Mouse (Mus musculus): Measurements from ENCODE around the gene Rps25. TPM values are rescaled to one million over a fixed set of nuclear protein-coding genes. Genes with fewer than 3 reads are reported as not detected.
"Not testable (repeated sequence)": the region's sequence is repeated elsewhere in the genome, so short reads cannot be mapped to it uniquely, and the experiment has no call there.

Rps25 gene
- polyA plus RNA-seq, 1 experiment from 2014 or later, result 919 TPM

- Histone ChIP-seq H3K9ac (ENCODE audit: low read length) (no peak overlapping the region), H3K4me3 (ENCODE audit: low read length) (no peak overlapping the region), H3K9me3 (replicated peaks; ENCODE audit: control insufficient read depth, low read length) (no peaks in the 10 kb centered on the region), H3K27ac (ENCODE audit: low read length) (no peak overlapping the region), H3K4me2 (ENCODE audit: low read depth, low read length) (no peak overlapping the region), H3K4me1 (ENCODE audit: control insufficient read depth, insufficient read depth, low read length) (0 out of 2 replicates have a peak, but pooled peaks cover under 1% of the 10 kb centered on the region), H3K36me3 (ENCODE audit: control insufficient read depth, insufficient read depth) (no peaks in the 10 kb centered on the region), H3K27me3 (ENCODE audit: control insufficient read depth, insufficient read depth, low read length) (no peaks in the 10 kb centered on the region)
- 85% methylated on average over 4 of the region's 4 CpGs for WGBS
- ATAC-seq (replicated peaks; ENCODE audit: extremely low read depth, insufficient read depth, low FRiP score), result no peak
Observed at GRCm38 (mm10) chr9:44423576-44423975, 16.6 kb downstream of the Rps25 start.

GRCm38 (mm10) chr9:44432577-44433185 is 25.7 kb downstream of the Rps25 start:
- Histone ChIP-seq H3K9me3 (replicated peaks; ENCODE audit: control insufficient read depth, low read length) (no peaks in the 10 kb centered on the region), H3K27me3 (ENCODE audit: control insufficient read depth, insufficient read depth, low read length) (no peaks in the 10 kb centered on the region), H3K4me2 (ENCODE audit: low read depth, low read length) (no peak overlapping the region), H3K4me3 (ENCODE audit: low read length) (no peak overlapping the region), H3K27ac (ENCODE audit: low read length) (no peak overlapping the region), H3K36me3 (ENCODE audit: control insufficient read depth, insufficient read depth) (no peaks in the 10 kb centered on the region), H3K4me1 (ENCODE audit: control insufficient read depth, insufficient read depth, low read length) (no peaks in the 10 kb centered on the region), H3K9ac (ENCODE audit: low read length) (no peak overlapping the region)
- WGBS, result 53% methylated on average over 5 of the region's 5 CpGs
- no peak for ATAC-seq (replicated peaks; ENCODE audit: extremely low read depth, insufficient read depth, low FRiP score)

GRCm38 (mm10) chr9:44435747-44436146 is 28.8 kb downstream of the Rps25 start:
- ATAC-seq (replicated peaks; ENCODE audit: extremely low read depth, insufficient read depth, low FRiP score), result no peak
- Histone ChIP-seq H3K9ac (ENCODE audit: low read length) (no peak overlapping the region), H3K27me3 (ENCODE audit: control insufficient read depth, insufficient read depth, low read length) (no peaks in the 10 kb centered on the region), H3K9me3 (replicated peaks; ENCODE audit: control insufficient read depth, low read length) (no peaks in the 10 kb centered on the region), H3K4me3 (ENCODE audit: low read length) (no peak overlapping the region), H3K4me1 (ENCODE audit: control insufficient read depth, insufficient read depth, low read length) (no peaks in the 10 kb centered on the region), H3K36me3 (ENCODE audit: control insufficient read depth, insufficient read depth) (no peaks in the 10 kb centered on the region), H3K4me2 (ENCODE audit: low read depth, low read length) (no peak overlapping the region), H3K27ac (ENCODE audit: low read length) (no peak overlapping the region)
- WGBS, result 71% methylated on average over 6 of the region's 6 CpGs

- Histone ChIP-seq H3K27ac (ENCODE audit: low read length) (no peak within 1 kb of the TSS), H3K4me2 (ENCODE audit: low read depth, low read length) (no peak within 1 kb of the TSS), H3K36me3 (ENCODE audit: control insufficient read depth, insufficient read depth) (no peaks in the 10 kb centered on the region), H3K4me1 (ENCODE audit: control insufficient read depth, insufficient read depth, low read length) (no peaks in the 10 kb centered on the region), H3K27me3 (ENCODE audit: control insufficient read depth, insufficient read depth, low read length) (no peaks in the 10 kb centered on the region), H3K9ac (ENCODE audit: low read length) (no peak within 1 kb of the TSS), H3K9me3 (replicated peaks; ENCODE audit: control insufficient read depth, low read length) (no peaks in the 10 kb centered on the region), H3K4me3 (ENCODE audit: low read length) (no peak within 1 kb of the TSS)
- ATAC-seq (replicated peaks; ENCODE audit: extremely low read depth, insufficient read depth, low FRiP score), result no peak
- WGBS, result 59% methylated on average over 19 of the region's 19 CpGs
Observed at GRCm38 (mm10) chr9:44440961-44441360, 34.0 kb downstream of the Rps25 start, which contains the start of gene Foxr1. TSS of gene Foxr1 (minus strand) at chr9:44441136.

- H3K4me2 ChIP-seq (ENCODE audit: low read depth, low read length); H3K9ac ChIP-seq (ENCODE audit: low read length): not testable (repeated sequence)
- WGBS, result 78% methylated on average over 7 of the region's 7 CpGs
Observed at GRCm38 (mm10) chr9:44444402-44445025, 37.6 kb downstream of the Rps25 start.

GRCm38 (mm10) chr9:44450387-44450786 is 43.4 kb downstream of the Rps25 start:
- Histone ChIP-seq H3K4me3 (ENCODE audit: low read length) (no peak overlapping the region), H3K4me2 (ENCODE audit: low read depth, low read length) (no peak overlapping the region), H3K9me3 (replicated peaks; ENCODE audit: control insufficient read depth, low read length) (no peaks in the 10 kb centered on the region), H3K9ac (ENCODE audit: low read length) (no peak overlapping the region), H3K27me3 (ENCODE audit: control insufficient read depth, insufficient read depth, low read length) (peaks cover 15% of the 10 kb centered on the region), H3K4me1 (ENCODE audit: control insufficient read depth, insufficient read depth, low read length) (peaks cover 3% of the 10 kb centered on the region; the same call in 1 of the 2 replicates), H3K27ac (ENCODE audit: low read length) (no peak overlapping the region), H3K36me3 (ENCODE audit: control insufficient read depth, insufficient read depth) (no peaks in the 10 kb centered on the region)
- no peak for ATAC-seq (replicated peaks; ENCODE audit: extremely low read depth, insufficient read depth, low FRiP score)

More at GRCm38 (mm10) chr9:44444402-44445025, 37.6 kb downstream of the Rps25 start:
- not testable (repeated sequence) for H3K9me3 ChIP-seq (replicated peaks; ENCODE audit: control insufficient read depth, low read length); H3K4me3 ChIP-seq (ENCODE audit: low read length); H3K27me3 ChIP-seq (ENCODE audit: control insufficient read depth, insufficient read depth, low read length); H3K4me1 ChIP-seq (ENCODE audit: control insufficient read depth, insufficient read depth, low read length); ATAC-seq (replicated peaks; ENCODE audit: extremely low read depth, insufficient read depth, low FRiP score); H3K36me3 ChIP-seq (ENCODE audit: control insufficient read depth, insufficient read depth); H3K27ac ChIP-seq (ENCODE audit: low read length)

GRCm38 (mm10) chr9:44454132-44454890 is 47.4 kb downstream of the Rps25 start:
- H3K4me3 ChIP-seq (ENCODE audit: low read length), result no peak overlapping the region
- peaks cover 19% of the 10 kb centered on the region for H3K27me3 ChIP-seq (ENCODE audit: control insufficient read depth, insufficient read depth, low read length)

GRCm38 (mm10) chr9:44454891-44455220 is 47.9 kb downstream of the Rps25 start, which contains the start of gene Upk2:
TSS of gene Upk2 (minus strand) at chr9:44454976.
- Histone ChIP-seq H3K9ac (ENCODE audit: low read length) (no peak within 1 kb of the TSS), H3K36me3 (ENCODE audit: control insufficient read depth, insufficient read depth) (no peaks in the 10 kb centered on the region), H3K27ac (ENCODE audit: low read length) (no peak within 1 kb of the TSS), H3K27me3 (ENCODE audit: control insufficient read depth, insufficient read depth, low read length) (peaks cover 19% of the 10 kb centered on the region), H3K9me3 (replicated peaks; ENCODE audit: control insufficient read depth, low read length) (no peaks in the 10 kb centered on the region), H3K4me1 (ENCODE audit: control insufficient read depth, insufficient read depth, low read length) (peaks cover 3% of the 10 kb centered on the region; the same call in 1 of the 2 replicates), H3K4me3 (ENCODE audit: low read length) (no peak within 1 kb of the TSS), H3K4me2 (ENCODE audit: low read depth, low read length) (no peak within 1 kb of the TSS)
- 32% methylated on average over 4 of the region's 4 CpGs for WGBS
- no peak for ATAC-seq (replicated peaks; ENCODE audit: extremely low read depth, insufficient read depth, low FRiP score)

More at GRCm38 (mm10) chr9:44454132-44454890, 47.4 kb downstream of the Rps25 start:
- Histone ChIP-seq H3K9me3 (replicated peaks; ENCODE audit: control insufficient read depth, low read length) (no peaks in the 10 kb centered on the region), H3K4me1 (ENCODE audit: control insufficient read depth, insufficient read depth, low read length) (peaks cover 3% of the 10 kb centered on the region; the same call in 1 of the 2 replicates), H3K4me2 (ENCODE audit: low read depth, low read length) (no peak overlapping the region), H3K27ac (ENCODE audit: low read length) (no peak overlapping the region), H3K36me3 (ENCODE audit: control insufficient read depth, insufficient read depth) (no peaks in the 10 kb centered on the region), H3K9ac (ENCODE audit: low read length) (no peak overlapping the region)
- peak; percentile 83 for ATAC-seq (replicated peaks; ENCODE audit: extremely low read depth, insufficient read depth, low FRiP score)
- 10% methylated on average over 14 of the region's 14 CpGs for WGBS
